Mouse (Mus musculus): ENCODE results near the gene Fermt1. TPM values are rescaled to one million over a fixed set of nuclear protein-coding genes. Genes with fewer than 3 reads are reported as not detected.

Gene Fermt1
- total RNA-seq (2021): under 1 TPM; 0.51 to 0.52 TPM
- long read RNA-seq, full-length matches to known transcripts: 1 of 1 reads
- long read RNA-seq, partial matches to known transcripts: 0 of 1 reads
- long read RNA-seq, other reads (novel, unspliced or antisense): 0 of 1 reads

GRCm38 (mm10) chr2:132945326-132946207 is at the start of gene Fermt1:
Fermt1 (minus strand) TSS chr2:132945906.
- DNase-seq (ENCODE audit: low spot score in 2 of 2): peak in 1 of 2 experiments; percentile 9

- DNase-seq (ENCODE audit: low spot score in 2 of 2): no peak
Observed at GRCm38 (mm10) chr2:132992659-132993531, 47.2 kb upstream of the Fermt1 start.

- DNase-seq (ENCODE audit: low spot score in 2 of 2): no peak
Observed at GRCm38 (mm10) chr2:132989778-132990564, 44.3 kb upstream of the Fermt1 start.

GRCm38 (mm10) chr2:132973346-132973745 is 27.6 kb upstream of the Fermt1 start:
- no peak for DNase-seq (ENCODE audit: low spot score in 2 of 2)

- peak; percentile 4 to 52 for DNase-seq (ENCODE audit: low spot score in 2 of 2)
Observed at GRCm38 (mm10) chr2:132970772-132971173, 25.1 kb upstream of the Fermt1 start.

- DNase-seq (ENCODE audit: low spot score in 2 of 2): no peak
Observed at GRCm38 (mm10) chr2:132957786-132958185, 12.1 kb upstream of the Fermt1 start.

- DNase-seq (ENCODE audit: low spot score in 2 of 2): peak in 1 of 2 experiments; percentile 15
Observed at GRCm38 (mm10) chr2:132952197-132952596, 6.5 kb upstream of the Fermt1 start.

- DNase-seq (ENCODE audit: low spot score in 2 of 2): no peak
Observed at GRCm38 (mm10) chr2:132948174-132948573, 2.5 kb upstream of the Fermt1 start.

- DNase-seq (ENCODE audit: low spot score in 2 of 2): no peak
Observed at GRCm38 (mm10) chr2:132946976-132947375, 1.3 kb upstream of the Fermt1 start.

GRCm38 (mm10) chr2:132944711-132945325 is 888 bp downstream of the Fermt1 start:
- no peak for DNase-seq (ENCODE audit: low spot score in 2 of 2)

GRCm38 (mm10) chr2:132943997-132944396 is 1.7 kb downstream of the Fermt1 start:
- no peak for DNase-seq (ENCODE audit: low spot score in 2 of 2)

- no peak for DNase-seq (ENCODE audit: low spot score in 2 of 2)
Observed at GRCm38 (mm10) chr2:132943596-132943995, 2.1 kb downstream of the Fermt1 start.

GRCm38 (mm10) chr2:132939056-132939455 is 6.7 kb downstream of the Fermt1 start:
- DNase-seq (ENCODE audit: low spot score in 2 of 2): no peak

- DNase-seq (ENCODE audit: low spot score in 2 of 2): no peak
Observed at GRCm38 (mm10) chr2:132936176-132936575, 9.5 kb downstream of the Fermt1 start.

GRCm38 (mm10) chr2:132934711-132935110 is 11.0 kb downstream of the Fermt1 start:
- DNase-seq (ENCODE audit: low spot score in 2 of 2): no peak

GRCm38 (mm10) chr2:132934142-132934541 is 11.6 kb downstream of the Fermt1 start:
- no peak for DNase-seq (ENCODE audit: low spot score in 2 of 2)

- DNase-seq (ENCODE audit: low spot score in 2 of 2): no peak
Observed at GRCm38 (mm10) chr2:132928999-132929398, 16.7 kb downstream of the Fermt1 start.

- no peak for DNase-seq (ENCODE audit: low spot score in 2 of 2)
Observed at GRCm38 (mm10) chr2:132927871-132928270, 17.8 kb downstream of the Fermt1 start.

- DNase-seq (ENCODE audit: low spot score in 2 of 2): no peak
Observed at GRCm38 (mm10) chr2:132927298-132927697, 18.4 kb downstream of the Fermt1 start.
